10 mouse cellular contexts compared by ENCODE assay signal in genomic region chr4:150616029-150616420, GRCm38 (mm10). TPM values are rescaled to one million over a fixed set of nuclear protein-coding genes. Genes with fewer than 3 reads are reported as not detected.
DNase-seq lines count a peak whose midpoint lies in the region; ATAC-seq and TF ChIP-seq lines count a peak whose summit lies in the region.
"Had no signal": no experiment of that assay in that cellular context is flagged by ENCODE, and none has a peak within 500 bp of the region (broad histone marks: within the 10 kb centered on the region; RNA-seq: fewer than 3 reads in every experiment).

No protein-coding gene starts in this region.

- no peak for TF ChIP-seq POLR2A in cerebellum, adult 2 months (IDR thresholded peaks at IDR 0.05; ENCODE audit: borderline replicate concordance, insufficient read depth, low read length)
- no peak for TF ChIP-seq POLR2A in thymus, adult 2 months (IDR thresholded peaks at IDR 0.05; ENCODE audit: control insufficient read depth, extremely low read depth, insufficient read depth, low read length, poor library complexity)

- peaks cover 70% of the 10 kb centered on the region for H3K36me3 ChIP-seq in hindbrain, embryonic 16.5 days (ENCODE audit: control insufficient read depth, insufficient read depth, low read length)
- H3K36me3 ChIP-seq in thymus, adult 2 months (ENCODE audit: control insufficient read depth, insufficient read depth, low read length): peaks cover 58% of the 10 kb centered on the region

- H3K4me3 ChIP-seq in cerebellum, adult 2 months (replicated peaks; ENCODE audit: insufficient read depth, low read depth, low read length): no peak overlapping the region
- no peak overlapping the region for H3K4me3 ChIP-seq in left cerebral cortex, adult 2 months
- H3K4me3 ChIP-seq in hindbrain, embryonic 16.5 days (ENCODE audit: low read length): no peak overlapping the region
- H3K4me3 ChIP-seq in thymus, adult 2 months (ENCODE audit: control insufficient read depth, insufficient read depth, low read length): no peak overlapping the region
- H3K4me3 ChIP-seq: lung, embryonic 15.5 days had no signal

- no peak for ATAC-seq in hindbrain, embryonic 16.5 days

- peak; percentile 44 to 54 for DNase-seq in cerebellum, postnatal 10 days
- DNase-seq in cerebellum, adult 2 months: no peak
- no peak for DNase-seq in left cerebral cortex, adult 2 months (ENCODE audit: extremely low spot score in 1 of 2, low spot score in 2 of 2)
- DNase-seq in left cerebral cortex, adult 9 months (ENCODE audit: low spot score in 2 of 2): no peak
- DNase-seq in lung, postnatal 14 days: peak; percentile 62
- DNase-seq in thymus, adult 2 months: no peak
- no peak for DNase-seq in frontal cortex, postnatal 14 days (ENCODE audit: low spot score in 2 of 2)
- DNase-seq: layer of hippocampus, adult 9-11 months had no signal

- H3K4me2 ChIP-seq in hindbrain, embryonic 16.5 days (ENCODE audit: low read length): no peak overlapping the region
- H3K4me2 ChIP-seq: lung, embryonic 15.5 days had no signal

- no peak overlapping the region for H3K9ac ChIP-seq in hindbrain, embryonic 16.5 days (ENCODE audit: low read depth, low read length)
- H3K9ac ChIP-seq: lung, embryonic 15.5 days had no signal

- 34% methylated on average over 13 of the region's 13 CpGs for WGBS in cerebellum, adult 2 months
- WGBS in hindbrain, embryonic 16.5 days: 79% methylated on average over 13 of the region's 13 CpGs
- WGBS in thymus, adult 2 months: 91% methylated on average over 13 of the region's 13 CpGs

- H3K27me3 ChIP-seq in cerebellum, adult 2 months (ENCODE audit: control insufficient read depth, insufficient read depth, low read length): no peaks in the 10 kb centered on the region
- H3K27me3 ChIP-seq in hindbrain, embryonic 16.5 days (replicated peaks; ENCODE audit: control insufficient read depth, insufficient read depth, low read length): no peaks in the 10 kb centered on the region
- H3K27me3 ChIP-seq in thymus, adult 2 months (ENCODE audit: control insufficient read depth, insufficient read depth, low read length): no peaks in the 10 kb centered on the region
- H3K27me3 ChIP-seq: lung, embryonic 15.5 days had no signal

- no peaks in the 10 kb centered on the region for H3K9me3 ChIP-seq in hindbrain, embryonic 16.5 days (ENCODE audit: control insufficient read depth, low read length)
- H3K9me3 ChIP-seq: lung, embryonic 15.5 days had no signal

- TF ChIP-seq CTCF in cerebellum, adult 2 months (IDR thresholded peaks at IDR 0.05; ENCODE audit: borderline replicate concordance, insufficient read depth, low read depth, low read length): no peak
- TF ChIP-seq CTCF in left cerebral cortex, adult 2 months (IDR thresholded peaks at IDR 0.05): no peak
- TF ChIP-seq CTCF in thymus, adult 2 months (IDR thresholded peaks at IDR 0.05; ENCODE audit: borderline replicate concordance, control insufficient read depth, extremely low read depth, insufficient read depth, low read length, poor library complexity): no peak

- peaks cover 18% of the 10 kb centered on the region for H3K4me1 ChIP-seq in cerebellum, adult 2 months (ENCODE audit: control insufficient read depth, insufficient read depth, low read length)
- H3K4me1 ChIP-seq in hindbrain, embryonic 16.5 days (ENCODE audit: control insufficient read depth, insufficient read depth, low read depth, low read length): no peaks in the 10 kb centered on the region; the same call in 1 of the 2 replicates
- peaks cover 10% of the 10 kb centered on the region; the same call in 1 of the 2 replicates for H3K4me1 ChIP-seq in thymus, adult 2 months (replicated peaks; ENCODE audit: control insufficient read depth, insufficient read depth, low read length)

- no peak overlapping the region for H3K27ac ChIP-seq in cerebellum, adult 2 months (ENCODE audit: insufficient read depth, low read length)
- H3K27ac ChIP-seq in left cerebral cortex, adult 2 months: peak overlapping the region; percentile 0; the same call in 1 of the 2 replicates
- H3K27ac ChIP-seq in hindbrain, embryonic 16.5 days (ENCODE audit: low read depth, low read length): peak overlapping the region; percentile 23; the same call in 1 of the 2 replicates
- no peak overlapping the region for H3K27ac ChIP-seq in thymus, adult 2 months (ENCODE audit: control insufficient read depth, insufficient read depth, low read length)
- H3K27ac ChIP-seq: lung, embryonic 15.5 days had no signal

- intact Hi-C loops in left cerebral cortex, adult 2 months (cut with DNase I): loop anchor here (5.0 kb wide), 1 partner anchor 269 kb away; no protein-coding TSS in a partner anchor

RNA-seq across cellular contexts. Expression of gene Slc45a1, which starts 35.9 kb away (rescaled TPM):
- 49.1 and 54.9 TPM in 2 replicates for polyA plus RNA-seq in cerebellum, adult 2 months (2012; rRNA removed)
- total RNA-seq in left cerebral cortex, adult 2 months (2021): 10 to 100 TPM; 44.4 to 49.0 TPM
- 44.7 and 46.7 TPM in 2 replicates for polyA plus RNA-seq in hindbrain, embryonic 16.5 days (2015; fragmentation: Nextera tagmentation; extraction: Ambion mirVana)
- polyA plus RNA-seq in thymus, adult 2 months (2012; rRNA removed): 0.03 TPM in 1 of 2 replicates, not detected in the other

Comparison
In these comparisons a context has a peak if more than half of its experiments do, and no peak if none do; other contexts are left out.
1. DNase-seq: peak in cerebellum, postnatal 10 days (2 of 2) and lung, postnatal 14 days (single experiment); none in cerebellum, adult 2 months (0 of 2), left cerebral cortex, adult 2 months (0 of 2), left cerebral cortex, adult 9 months (0 of 2), thymus, adult 2 months (single experiment) and frontal cortex, postnatal 14 days (0 of 2).
2. H3K27ac ChIP-seq: peak in left cerebral cortex, adult 2 months (single experiment) and hindbrain, embryonic 16.5 days (single experiment); none in cerebellum, adult 2 months (single experiment) and thymus, adult 2 months (single experiment).
3. RNA of gene Slc45a1, which starts 35.9 kb away (polyA plus RNA-seq): 49.1 to 54.9 TPM in cerebellum, adult 2 months and 44.7 to 46.7 TPM in hindbrain, embryonic 16.5 days; 0.03 TPM in thymus, adult 2 months; every median in the first group is over 10 times any median in the second.